Mouse (Mus musculus): ENCODE measurements around the gene Pax4.

DNA sequence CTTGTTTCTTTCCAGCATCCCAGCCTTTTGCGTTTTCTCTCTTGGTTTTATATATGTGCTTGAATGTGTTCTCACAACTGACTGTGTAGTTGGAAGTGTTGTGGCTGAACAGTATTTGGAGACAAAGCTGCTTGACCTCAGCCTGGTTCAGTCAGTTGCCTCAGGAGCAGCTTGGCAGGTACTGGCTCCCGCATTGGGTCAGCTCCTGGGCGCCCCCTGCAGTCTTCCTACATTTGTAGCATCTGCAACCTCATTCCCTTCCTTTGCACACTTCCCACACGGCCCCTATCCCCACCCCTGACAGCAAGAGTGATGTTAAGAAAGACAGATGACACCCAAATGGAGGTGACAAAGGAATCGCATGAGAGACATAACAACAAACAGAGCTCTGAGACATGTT lies 11.4 kb upstream of the Pax4 start:
- TF ChIP-seq GATA1 (IDR thresholded peaks at IDR 0.05; ENCODE audit: low read length) (no peak), TAL1 (IDR thresholded peaks at IDR 0.05; ENCODE audit: low read length) (no peak)
